Mouse (Mus musculus) hindbrain, embryonic 11.5 days (tissue): Measurements from ENCODE around the gene Plb1. TPM values are rescaled to one million over a fixed set of nuclear protein-coding genes. Genes with fewer than 3 reads are reported as not detected.

Experiments
- ATAC-seq: fragments of 200-750 bp; cut with Nextera tagmentation; 2 replicates; pipeline ENCODE4 v1.8.0; 2017; ENCODE audit warnings: mild to moderate bottlenecking, moderate TSS enrichment, moderate library complexity; ENCODE audit not compliant: low FRiP score
- DNase-seq: peaks from one replicate; pipeline ENCODE4 v3.0.0-alpha.2; 2015; ENCODE audit warnings: low spot score
- H3K27ac ChIP-seq: fragments of 300-500 bp; sonication (generic); 2 replicates; pipeline ENCODE4 v1.5.1; 2014; ENCODE audit warnings: mild to moderate bottlenecking, low read depth, low read length
- H3K27me3 ChIP-seq: fragments of 300-500 bp; sonication (generic); 2 replicates; pipeline ENCODE4 v1.6.1; 2014; ENCODE audit warnings: mild to moderate bottlenecking, low read length, moderate library complexity, mixed read lengths; ENCODE audit not compliant: control insufficient read depth, insufficient read depth
- H3K36me3 ChIP-seq: fragments of 300-500 bp; sonication (generic); 2 replicates; pipeline ENCODE4 v1.6.1; 2014; ENCODE audit warnings: mild to moderate bottlenecking, low read length, moderate library complexity, mixed read lengths; ENCODE audit not compliant: control insufficient read depth, insufficient read depth
- H3K4me1 ChIP-seq: fragments of 300-500 bp; sonication (generic); replicated peaks from 2 replicates; pipeline ENCODE4 v1.6.1; 2014; ENCODE audit warnings: low read length, mixed read lengths; ENCODE audit not compliant: control insufficient read depth, insufficient read depth
- H3K4me2 ChIP-seq: fragments of 300-500 bp; sonication (generic); replicated peaks from 2 replicates; pipeline ENCODE4 v1.6.1; 2014; ENCODE audit warnings: mild to moderate bottlenecking, low read depth, low read length
- H3K4me3 ChIP-seq: fragments of 300-500 bp; sonication (generic); 2 replicates; pipeline ENCODE4 v1.5.1; 2014; ENCODE audit warnings: low read depth, low read length
- H3K9ac ChIP-seq: fragments of 300-500 bp; sonication (generic); 2 replicates; pipeline ENCODE4 v1.6.1; 2014; ENCODE audit warnings: low read depth, low read length
- H3K9me3 ChIP-seq: fragments of 300-500 bp; sonication (generic); 2 replicates; pipeline ENCODE4 v1.6.1; 2016; ENCODE audit warnings: low read length; ENCODE audit not compliant: control insufficient read depth
- WGBS: fragments of 180-500 bp; shearing (Covaris S2); extraction: QIAGEN DNeasy Blood & Tissue Kit; methylation state at CpG from one replicate; pipeline ENCODE4 v1.1.7; 2014; 5-methylcytosine and 5-hydroxymethylcytosine counted together
- polyA plus RNA-seq: library from polyadenylated mRNA; unstranded; fragments of >200 nt; fragmentation: Nextera tagmentation; extraction: Ambion mirVana; gene quantifications from 2 replicates; pipeline ENCODE4 v1.2.1, GENCODE M21; 2014

Plb1 gene
- polyA plus RNA-seq, 1 experiment from 2014 or later, result not detected

DNA sequence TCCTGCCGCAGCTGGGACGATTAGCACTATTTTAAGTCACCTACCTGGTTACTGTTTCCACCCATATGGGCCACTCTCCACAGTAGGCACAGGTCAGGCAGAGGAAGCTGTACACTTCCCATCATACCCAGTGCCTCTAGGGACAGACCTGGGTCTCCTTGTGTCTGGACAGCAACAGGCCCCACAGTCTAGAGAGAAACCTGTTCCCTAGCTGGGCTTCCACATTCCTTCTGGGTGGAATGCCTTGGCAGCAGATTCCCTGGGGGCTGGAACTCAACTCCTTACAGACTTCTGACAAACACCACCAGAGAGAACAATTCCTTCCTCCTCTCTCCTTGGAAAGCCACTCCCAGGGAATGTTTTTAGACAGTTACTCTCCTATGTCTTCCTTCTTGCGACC, 165.2 kb downstream of the Plb1 start:
- Histone ChIP-seq H3K27me3 (no peaks in the 10 kb centered on the region), H3K9me3 (no peaks in the 10 kb centered on the region), H3K9ac (no peak overlapping the region), H3K4me2 (no peak overlapping the region), H3K4me1 (no peaks in the 10 kb centered on the region), H3K36me3 (no peaks in the 10 kb centered on the region), H3K27ac (no peak overlapping the region), H3K4me3 (no peak overlapping the region)
- DNase-seq (no peak), ATAC-seq (no peak)
- WGBS, result 87% methylated on average over 3 of the region's 3 CpGs

- Histone ChIP-seq H3K36me3 (no peaks in the 10 kb centered on the region), H3K4me1 (no peaks in the 10 kb centered on the region), H3K27ac (no peak overlapping the region), H3K27me3 (no peaks in the 10 kb centered on the region), H3K9ac (no peak overlapping the region), H3K9me3 (no peaks in the 10 kb centered on the region), H3K4me3 (no peak overlapping the region), H3K4me2 (no peak overlapping the region)
- ATAC-seq (no peak), DNase-seq (no peak)
- 71% methylated on average over 2 of the region's 2 CpGs for WGBS
These were observed 168.4 kb downstream of the Plb1 start for GRCm38 (mm10) chr5:32400926-32401325.

- ATAC-seq (no peak), DNase-seq (no peak)
- Histone ChIP-seq H3K27ac (no peak overlapping the region), H3K9ac (no peak overlapping the region), H3K9me3 (no peaks in the 10 kb centered on the region), H3K4me1 (no peaks in the 10 kb centered on the region), H3K4me3 (no peak overlapping the region), H3K4me2 (no peak overlapping the region), H3K27me3 (no peaks in the 10 kb centered on the region), H3K36me3 (no peaks in the 10 kb centered on the region)
- 81% methylated on average over 9 of the region's 9 CpGs for WGBS
These were observed 170.8 kb downstream of the Plb1 start for GRCm38 (mm10) chr5:32403082-32403953.

- DNase-seq (no peak), ATAC-seq (no peak)
- no peak overlapping the region for H3K4me2 ChIP-seq
- no peak overlapping the region for H3K27ac ChIP-seq
- no peaks in the 10 kb centered on the region for H3K9me3 ChIP-seq
- H3K4me3 ChIP-seq, result no peak overlapping the region
- no peaks in the 10 kb centered on the region for H3K4me1 ChIP-seq
- 90% methylated on average over 4 of the region's 4 CpGs for WGBS
- no peaks in the 10 kb centered on the region for H3K36me3 ChIP-seq
- no peak overlapping the region for H3K9ac ChIP-seq
- H3K27me3 ChIP-seq, result no peaks in the 10 kb centered on the region
These were observed 172.8 kb downstream of the Plb1 start for GRCm38 (mm10) chr5:32405199-32405855.

DNA sequence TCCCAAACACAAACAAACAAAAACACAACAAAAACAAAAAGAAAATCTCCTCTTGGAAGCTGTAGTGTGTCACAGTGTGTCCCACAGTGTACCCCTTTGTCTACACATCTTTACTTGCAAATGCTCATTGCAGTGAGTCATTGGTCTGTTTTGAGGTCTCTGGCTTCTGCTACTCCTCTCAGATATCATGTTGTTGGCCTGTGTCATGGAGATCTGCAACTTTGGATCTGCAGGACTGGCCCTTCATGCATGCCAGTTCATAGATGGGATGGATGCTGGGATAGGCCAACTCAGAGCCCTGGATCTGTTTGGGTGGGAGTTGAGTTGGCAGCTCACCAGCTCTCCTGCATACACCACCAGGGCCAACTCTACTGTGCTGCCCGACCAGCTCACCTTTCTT, 176.3 kb downstream of the Plb1 start:
- DNase-seq, result no peak
- no peak for ATAC-seq

DNA sequence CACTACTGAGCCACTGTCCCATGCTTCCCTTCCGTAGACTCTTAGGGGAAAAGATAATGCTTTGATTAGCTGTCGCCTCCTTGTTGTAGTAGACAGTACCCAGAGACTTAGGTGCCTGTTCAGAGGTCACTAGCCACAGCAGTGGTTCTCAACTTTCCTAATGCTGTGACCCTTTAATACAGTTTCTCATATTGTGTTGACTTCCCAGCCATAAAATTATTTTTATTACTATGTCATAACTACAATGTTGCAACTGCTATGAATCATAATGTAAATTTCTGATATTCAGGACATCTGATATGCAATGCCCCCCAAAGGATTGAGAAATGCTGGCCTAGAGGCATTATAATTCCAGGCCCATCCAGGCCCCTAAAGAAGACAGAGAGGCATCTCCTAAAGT, 177.2 kb downstream of the Plb1 start:
- WGBS, result 87% methylated on average over 2 of the region's 2 CpGs

More for the DNA sequence above, 176.3 kb downstream of the Plb1 start:
- H3K4me1 ChIP-seq, result no peaks in the 10 kb centered on the region
- H3K4me2 ChIP-seq, result no peak overlapping the region
- no peak overlapping the region for H3K9ac ChIP-seq
- H3K27me3 ChIP-seq, result no peaks in the 10 kb centered on the region
- H3K4me3 ChIP-seq, result no peak overlapping the region
- no peak overlapping the region for H3K27ac ChIP-seq
- 80% methylated on average over 1 of the region's 1 CpGs for WGBS
- H3K36me3 ChIP-seq, result no peaks in the 10 kb centered on the region
- no peaks in the 10 kb centered on the region for H3K9me3 ChIP-seq

DNA sequence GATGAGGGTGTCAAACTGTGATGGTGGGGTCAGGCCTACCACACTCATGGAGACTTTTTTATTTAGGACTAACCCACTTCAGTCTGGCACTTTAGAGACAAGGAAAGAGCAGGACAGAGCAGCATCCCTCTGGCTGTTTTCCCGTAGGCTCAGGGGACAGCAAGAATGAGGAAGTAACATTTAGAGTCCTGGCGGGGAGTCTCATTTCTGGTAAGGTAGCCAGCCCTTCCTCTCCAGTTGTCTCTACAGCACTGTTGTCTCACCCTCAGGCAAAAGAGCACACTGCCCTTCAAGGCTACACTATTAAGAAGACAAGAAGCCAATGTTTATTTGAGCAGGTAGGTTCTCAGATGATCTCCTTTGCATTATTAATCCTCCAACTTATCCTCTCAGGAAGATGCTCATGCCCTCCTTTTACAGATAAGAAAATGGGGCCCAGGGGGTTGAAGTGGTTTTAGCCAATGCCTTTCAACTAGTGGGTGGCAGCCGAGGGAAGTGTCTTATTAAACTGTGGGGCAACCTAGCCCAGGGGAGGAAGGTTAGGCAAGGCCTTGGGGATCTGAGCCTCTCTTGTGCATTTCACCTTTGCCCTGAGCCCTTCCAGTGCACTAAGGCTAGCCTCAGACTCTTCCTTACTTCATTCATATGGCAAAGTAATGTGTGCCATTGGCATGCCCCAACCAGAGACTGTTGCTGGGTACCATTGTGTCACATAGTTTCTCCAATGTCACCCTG, 178.6 kb downstream of the Plb1 start:
- Histone ChIP-seq H3K4me1 (no peaks in the 10 kb centered on the region), H3K27me3 (no peaks in the 10 kb centered on the region), H3K36me3 (no peaks in the 10 kb centered on the region), H3K9ac (no peak overlapping the region), H3K27ac (no peak overlapping the region), H3K4me2 (no peak overlapping the region), H3K9me3 (no peaks in the 10 kb centered on the region), H3K4me3 (no peak overlapping the region)
- WGBS, result 80% methylated on average over 3 of the region's 3 CpGs
- DNase-seq (no peak), ATAC-seq (no peak)

More for the DNA sequence above, 177.2 kb downstream of the Plb1 start:
- H3K27me3 ChIP-seq, result no peaks in the 10 kb centered on the region
- no peak for ATAC-seq
- DNase-seq, result no peak
- H3K36me3 ChIP-seq, result no peaks in the 10 kb centered on the region
- H3K9me3 ChIP-seq, result no peaks in the 10 kb centered on the region
- H3K9ac ChIP-seq, result no peak overlapping the region
- no peak overlapping the region for H3K4me2 ChIP-seq
- H3K27ac ChIP-seq, result no peak overlapping the region
- no peak overlapping the region for H3K4me3 ChIP-seq
- H3K4me1 ChIP-seq, result no peaks in the 10 kb centered on the region

- Histone ChIP-seq H3K27me3 (no peaks in the 10 kb centered on the region), H3K4me3 (no peak overlapping the region), H3K4me1 (no peaks in the 10 kb centered on the region), H3K9ac (no peak overlapping the region), H3K9me3 (no peaks in the 10 kb centered on the region), H3K27ac (no peak overlapping the region), H3K36me3 (no peaks in the 10 kb centered on the region), H3K4me2 (no peak overlapping the region)
- 38% methylated on average over 1 of the region's 1 CpGs for WGBS
- ATAC-seq (no peak), DNase-seq (peak; percentile 32)
These were observed 179.9 kb downstream of the Plb1 start for GRCm38 (mm10) chr5:32412186-32412950.
